Mouse (Mus musculus) megakaryocyte progenitor cell, adult 5-6 weeks (primary cell): Measurements from ENCODE around the gene Fbp1. TPM values are rescaled to one million over a fixed set of nuclear protein-coding genes. Genes with fewer than 3 reads are reported as not detected.
"Not testable (repeated sequence)": the region's sequence is repeated elsewhere in the genome, so short reads cannot be mapped to it uniquely, and the experiment has no call there.

ENCODE experiments used
- ATAC-seq: replicated peaks from 2 replicates; pipeline ENCODE4 v1.8.0; 2016; ENCODE audit warnings: mild to moderate bottlenecking, moderate TSS enrichment, inconsistent platforms; ENCODE audit not compliant: poor library complexity
- total RNA-seq, 2 experiments: library from RNA; stranded (forward) in 1 of 2; stranded (reverse) in 1 of 2; fragments of 157-497, 149-512 nt in 1 of 2; fragments of 200-1000 nt in 1 of 2; gene quantifications; 2 replicates each; pipeline versions ENCODE4 v1.2.3 to v1.2.4; 2015 to 2017

Fbp1 gene
- total RNA-seq (2015) (10.5 and 13.8 TPM in 2 replicates), total RNA-seq (2017) (10.5 and 19.5 TPM in 2 replicates)

DNA sequence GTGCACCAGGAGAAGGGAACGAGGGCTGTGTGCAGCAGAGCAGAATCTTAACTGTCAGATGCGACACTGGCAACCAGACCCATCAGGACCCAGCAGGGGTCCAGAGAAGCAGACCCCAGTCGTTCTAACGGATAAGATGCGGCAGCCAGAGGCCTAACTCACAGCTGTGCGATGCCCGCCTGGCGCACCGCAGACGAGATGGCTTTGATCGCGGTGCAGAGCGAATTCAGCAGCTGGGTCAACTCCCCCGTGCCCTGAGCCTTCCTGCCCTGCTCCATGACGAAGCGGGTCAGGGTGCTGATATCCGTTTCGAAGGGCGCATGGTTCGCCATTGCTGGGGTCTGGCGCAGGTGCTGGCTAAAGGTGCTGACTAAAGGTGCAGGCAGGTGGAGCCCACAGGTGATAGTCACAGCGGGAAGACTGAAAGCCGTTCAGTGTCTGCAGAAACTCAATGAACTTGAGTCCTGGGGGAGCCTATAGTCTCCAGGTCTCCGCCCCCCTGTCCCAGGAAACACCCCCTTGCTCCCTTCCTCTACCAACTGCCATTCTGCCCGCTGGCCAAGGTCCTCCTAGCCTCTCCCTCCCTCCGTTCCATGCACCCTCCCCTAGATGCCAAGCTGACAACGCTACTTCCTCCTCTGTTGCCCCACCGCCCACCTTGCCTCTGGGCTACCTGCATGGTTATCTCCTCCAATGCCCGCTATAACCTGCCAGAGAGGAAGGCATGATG lies at the start of gene Fbp1:
Fbp1 (minus strand) TSS at position 571 of the 730 bp plus-strand sequence.
- peak; percentile 96 for ATAC-seq

DNA sequence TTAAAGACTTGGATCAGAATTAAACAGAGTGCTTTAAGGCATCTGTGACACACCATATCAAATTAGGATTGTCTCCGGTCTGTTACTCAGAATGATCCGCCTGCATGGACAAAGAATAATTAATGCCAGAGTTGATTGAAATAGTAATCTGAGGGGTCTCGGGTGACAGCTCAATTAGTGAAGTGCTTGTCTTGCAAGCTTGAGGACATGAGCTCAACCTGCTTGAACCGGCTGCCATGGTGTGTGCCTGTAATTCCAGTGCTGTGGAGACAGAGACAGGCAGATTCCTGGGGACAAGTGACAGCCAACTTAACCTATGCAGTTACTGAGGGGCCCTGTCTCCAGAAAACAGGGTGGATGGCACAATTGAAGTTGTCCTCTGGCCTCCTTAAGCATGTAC lies 44.4 kb upstream of the Fbp1 start:
- ATAC-seq = no peak

DNA sequence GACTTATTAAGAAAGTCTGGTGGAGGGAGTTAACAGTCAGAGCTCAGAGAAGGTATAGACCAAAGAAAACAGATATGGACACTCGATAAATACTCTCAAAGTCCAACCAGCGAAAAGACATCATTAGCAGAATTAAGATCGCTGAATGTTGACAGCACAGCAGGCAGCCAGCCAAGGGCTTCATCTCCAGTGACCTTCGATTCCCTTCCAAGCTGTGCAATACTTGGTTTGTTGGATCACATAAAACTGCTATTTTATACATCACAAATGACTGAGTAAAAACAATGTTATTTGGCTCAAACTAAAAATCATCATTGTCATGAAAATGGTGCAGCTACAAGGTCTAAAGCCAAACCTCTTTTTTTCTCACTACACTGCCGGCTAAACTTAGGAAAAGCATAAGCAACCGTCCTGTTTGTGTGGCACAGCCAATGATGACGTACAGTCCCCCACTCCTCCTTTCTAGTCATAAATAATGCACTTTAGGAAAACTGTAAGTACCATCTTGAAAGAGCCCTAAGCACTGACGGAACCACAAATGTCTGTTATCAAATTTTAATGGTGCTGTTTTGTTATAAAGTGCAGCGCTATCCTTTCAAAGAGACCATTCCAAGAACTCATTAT lies 41.8 kb upstream of the Fbp1 start:
- ATAC-seq = no peak

DNA sequence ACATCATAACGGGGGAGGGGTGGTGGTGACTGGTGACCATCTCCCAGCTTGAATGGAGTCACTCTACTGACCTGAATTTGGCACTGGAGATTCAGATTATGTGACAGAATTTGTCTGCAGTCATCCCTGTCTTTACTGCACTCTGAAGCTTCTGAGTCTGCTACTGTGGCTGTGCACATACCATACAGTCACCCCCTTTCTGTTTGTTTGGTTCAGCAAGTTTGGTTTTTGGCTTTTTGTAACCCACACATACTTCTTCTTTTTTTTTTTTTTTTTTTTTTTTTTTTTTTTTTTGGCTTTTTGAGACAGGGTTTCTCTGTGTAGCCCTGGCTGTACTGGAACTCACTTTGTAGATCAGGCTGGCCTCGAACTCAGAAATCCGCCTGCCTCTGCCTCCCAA lies 41.1 kb upstream of the Fbp1 start:
- ATAC-seq = not testable (repeated sequence)

DNA sequence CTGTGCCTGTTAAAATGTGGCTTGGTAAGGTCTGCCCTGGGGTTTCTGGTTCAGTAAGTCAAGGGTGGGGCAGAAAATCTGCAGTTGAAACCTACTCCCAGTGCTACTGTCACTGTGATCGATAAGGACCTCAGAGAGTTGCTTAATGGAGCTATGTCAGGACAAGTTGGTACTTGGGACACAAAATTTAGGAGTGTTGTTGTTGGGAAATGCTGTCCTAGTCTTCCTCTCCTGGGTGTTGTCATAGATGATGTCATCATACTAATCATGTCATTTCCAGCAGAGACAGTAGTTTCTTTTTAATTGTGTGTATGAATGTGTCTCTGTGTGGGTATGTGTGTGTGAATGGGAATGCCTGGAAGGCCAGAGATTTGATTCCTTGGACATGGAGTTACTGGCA lies 39.4 kb upstream of the Fbp1 start:
- peak; percentile 40 for ATAC-seq

DNA sequence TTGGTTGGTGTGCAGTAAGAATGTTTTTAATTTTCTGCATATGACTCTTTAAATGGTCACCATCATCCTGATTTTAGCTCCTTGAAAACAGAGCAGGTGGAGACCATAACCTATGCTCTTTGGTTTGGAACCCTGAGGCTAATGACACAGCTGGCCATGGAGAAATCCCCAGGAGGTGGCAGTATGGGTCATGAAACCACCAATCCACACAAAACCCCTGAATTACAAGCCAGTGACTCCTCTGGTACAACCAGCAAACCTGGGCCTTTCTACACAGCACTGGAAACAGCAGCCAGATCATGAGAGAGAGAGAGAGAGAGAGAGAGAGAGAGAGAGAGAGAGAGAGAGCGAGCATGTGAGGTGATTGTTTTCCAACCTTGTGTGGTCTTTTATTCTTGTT lies 38.4 kb upstream of the Fbp1 start:
- peak; percentile 96 for ATAC-seq

DNA sequence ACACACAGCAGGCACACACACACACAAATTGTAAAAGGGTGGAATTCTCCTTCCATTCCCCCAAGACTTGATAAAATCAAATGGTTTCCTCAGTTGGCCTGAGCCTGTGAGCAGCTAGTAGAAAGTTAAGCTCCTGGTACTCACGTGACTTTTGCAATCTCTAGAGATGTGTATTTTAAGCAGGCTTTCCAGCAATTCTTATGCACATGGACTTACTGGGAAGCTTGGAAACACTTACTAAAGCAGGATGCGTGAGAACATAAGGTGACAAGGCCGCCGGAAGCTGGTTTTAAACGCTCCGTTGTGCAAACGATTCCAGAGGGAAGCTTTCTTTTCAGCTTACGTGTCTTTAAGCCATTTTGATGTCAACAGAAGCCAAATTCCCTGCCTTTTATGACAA lies 35.1 kb upstream of the Fbp1 start:
- no peak for ATAC-seq

DNA sequence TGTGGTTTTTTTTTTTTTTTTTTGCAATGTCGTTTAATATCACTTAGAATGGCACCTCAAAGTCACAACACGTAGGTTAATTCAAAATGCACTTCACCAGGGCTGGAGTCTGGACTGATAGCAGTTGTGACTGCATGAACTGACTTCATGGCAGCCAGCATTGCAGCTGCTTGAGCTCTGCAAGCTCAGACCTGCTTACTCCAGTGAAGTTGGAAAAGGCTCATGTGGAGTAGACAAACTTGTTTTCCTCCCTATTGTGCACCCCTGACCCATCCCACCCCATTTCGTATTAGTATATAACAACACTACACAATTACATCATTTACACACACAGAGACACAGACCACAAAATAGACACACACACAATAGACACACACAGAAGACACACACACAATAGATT lies 34.6 kb upstream of the Fbp1 start:
- ATAC-seq = no peak

DNA sequence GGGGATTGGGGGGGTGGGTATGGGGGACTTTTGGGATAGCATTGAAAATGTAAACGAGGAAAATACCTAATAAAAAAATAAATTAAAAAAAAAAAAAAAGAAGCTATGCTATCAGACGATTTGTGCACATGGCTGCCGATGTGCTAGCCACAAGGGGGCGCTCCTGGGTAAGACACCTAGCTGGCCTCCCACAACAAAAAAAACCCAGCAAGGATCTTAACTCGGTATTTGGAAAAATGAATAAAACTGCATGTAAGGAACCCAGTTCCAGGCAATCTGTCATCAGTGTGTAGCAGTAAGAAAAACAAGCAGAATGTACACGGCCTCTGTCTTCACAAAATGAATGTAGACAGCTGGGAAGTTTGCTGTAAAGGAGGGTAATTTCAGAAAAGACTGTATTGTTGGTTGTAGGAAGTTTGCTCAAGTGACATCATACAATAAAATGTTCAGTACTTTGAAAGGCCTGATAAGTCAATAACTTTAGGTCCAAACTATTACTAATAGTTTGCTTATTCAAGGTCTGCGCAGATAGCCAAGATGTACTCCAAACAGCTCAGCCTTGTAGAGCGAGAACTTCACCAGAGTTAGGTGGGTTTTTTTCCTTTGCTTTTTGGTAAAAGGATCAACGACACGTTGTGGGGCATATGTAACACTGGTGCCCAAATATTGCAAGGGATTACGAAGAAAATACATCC lies 31.7 kb upstream of the Fbp1 start:
- ATAC-seq = peak; percentile 90

DNA sequence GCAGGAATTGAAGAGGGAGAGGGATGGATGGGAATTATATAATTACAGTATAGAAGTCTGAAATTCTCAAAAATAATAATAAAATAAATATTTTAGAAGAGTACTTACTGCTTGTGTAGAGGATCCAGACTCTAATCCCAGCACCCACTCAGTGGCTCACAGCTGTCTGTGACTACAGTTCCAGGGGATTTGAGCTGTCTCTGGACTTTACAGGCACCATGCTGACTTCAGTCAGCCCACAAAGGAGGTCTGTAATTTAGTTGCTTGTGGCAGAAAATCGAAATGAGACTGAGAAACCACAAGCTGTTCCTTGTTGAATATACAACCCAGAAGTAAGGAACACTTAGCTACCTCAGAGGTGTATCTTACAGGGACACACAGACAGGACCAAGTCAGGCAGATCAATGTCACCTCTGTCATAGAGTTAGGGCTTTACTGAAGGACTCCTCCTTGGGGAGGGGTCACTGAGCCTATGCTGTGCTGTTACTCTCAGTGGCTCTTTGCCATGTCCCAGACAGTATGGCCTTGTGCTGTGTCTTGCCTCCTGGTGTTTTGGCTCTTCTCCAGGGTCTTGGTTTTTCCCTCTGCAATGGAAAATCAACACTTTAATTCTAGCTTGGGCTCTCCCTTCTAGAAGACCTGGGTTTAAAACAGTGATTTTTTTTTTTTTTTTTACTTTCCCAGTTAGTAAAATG lies 29.5 kb upstream of the Fbp1 start:
- ATAC-seq = no peak

DNA sequence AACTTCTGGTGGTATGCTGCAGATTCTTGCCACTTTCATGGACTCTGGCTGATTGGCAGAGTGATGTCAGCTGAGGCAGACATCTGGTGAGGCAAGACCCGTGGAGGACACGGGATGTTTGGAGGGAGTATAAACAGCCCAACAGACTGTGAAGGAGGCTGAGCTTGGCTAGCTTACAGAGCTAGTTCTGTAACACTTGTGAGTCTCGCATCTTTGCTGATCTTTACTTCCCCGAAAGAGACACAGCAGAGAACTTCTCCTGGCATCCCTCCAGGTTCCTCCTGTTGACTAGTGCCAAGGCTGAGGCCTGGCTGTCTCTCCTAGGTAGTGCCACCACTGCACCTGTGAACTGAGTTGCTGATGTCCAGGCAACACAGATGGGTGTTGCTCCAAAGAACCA lies 28.6 kb upstream of the Fbp1 start:
- 0 out of 2 replicates have a peak, but pooled peaks have one; percentile 14 for ATAC-seq

DNA sequence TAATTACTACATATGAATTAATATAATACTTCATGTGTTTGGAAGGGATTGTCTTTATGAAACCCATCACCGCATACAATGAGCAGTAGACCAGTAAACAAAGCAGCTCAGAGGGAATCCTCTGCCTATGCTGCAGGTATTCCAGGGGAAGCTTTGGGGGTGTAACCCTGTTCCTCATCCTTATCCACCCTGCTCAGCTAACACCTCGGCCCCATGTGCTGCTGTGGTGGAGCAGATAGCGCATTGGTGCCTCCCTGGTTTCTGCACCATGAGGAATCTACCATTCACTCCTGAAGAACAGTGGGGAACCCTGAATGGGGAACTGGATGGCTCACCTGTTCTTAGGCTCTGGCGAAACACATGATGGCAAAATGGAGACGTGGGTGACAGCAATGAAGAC lies 23.5 kb upstream of the Fbp1 start:
- no peak for ATAC-seq

DNA sequence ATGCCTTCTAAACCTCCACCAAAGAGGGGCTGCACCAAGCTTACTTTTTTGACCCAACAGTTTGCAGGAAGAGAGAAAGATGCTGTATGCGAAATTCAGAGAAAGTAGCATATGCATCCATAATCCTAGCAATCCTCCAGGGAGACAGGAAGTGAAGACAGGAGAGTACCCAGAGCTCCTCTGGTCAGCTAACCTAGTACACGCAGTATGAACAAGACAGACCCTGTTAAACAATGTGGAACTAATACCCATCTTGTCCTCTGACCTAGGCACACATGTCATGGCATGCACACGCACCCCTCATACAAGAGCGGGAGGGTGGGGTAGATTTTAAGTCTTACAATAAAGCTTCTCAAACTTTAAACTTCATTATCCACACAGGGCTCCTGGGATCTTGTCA lies 22.1 kb upstream of the Fbp1 start:
- ATAC-seq = no peak

DNA sequence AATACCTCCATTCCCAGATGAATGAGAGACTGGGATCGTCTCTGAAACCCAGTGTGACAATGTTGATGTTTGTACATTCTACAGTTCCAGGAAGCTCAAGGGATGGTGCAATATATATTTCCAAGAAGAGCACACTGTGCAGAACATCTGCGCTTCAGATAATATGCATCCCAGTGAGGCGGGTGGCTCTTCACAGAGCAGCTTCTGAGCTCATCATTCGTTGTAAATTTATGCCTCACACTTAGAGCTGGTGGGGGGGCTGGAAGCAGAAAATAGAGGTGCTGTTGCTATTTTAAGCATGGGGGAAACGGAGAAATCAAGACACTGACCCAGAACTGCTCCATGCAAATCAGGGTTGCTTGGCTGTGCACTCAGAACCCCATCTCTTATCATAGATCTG lies 21.7 kb upstream of the Fbp1 start:
- ATAC-seq = no peak

DNA sequence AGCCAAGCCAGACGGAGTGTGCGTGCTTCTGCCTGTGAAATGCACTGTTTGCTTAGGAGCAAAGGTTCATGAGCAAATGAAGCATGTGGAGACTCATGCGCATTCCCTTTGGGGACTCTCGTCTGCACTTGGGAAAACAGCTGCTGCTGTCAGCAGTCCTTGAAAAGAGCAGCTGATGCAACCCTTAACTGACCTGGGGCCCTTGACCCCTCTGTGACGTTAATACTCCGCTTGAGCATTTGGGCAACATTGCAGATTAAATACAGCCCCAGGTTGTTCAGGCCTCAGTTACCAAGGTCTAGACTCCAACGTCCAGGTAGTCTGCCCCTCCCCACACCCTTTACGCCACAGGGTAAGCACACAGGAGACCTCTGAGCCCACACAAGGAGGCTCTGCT lies 20.1 kb upstream of the Fbp1 start:
- ATAC-seq = no peak

DNA sequence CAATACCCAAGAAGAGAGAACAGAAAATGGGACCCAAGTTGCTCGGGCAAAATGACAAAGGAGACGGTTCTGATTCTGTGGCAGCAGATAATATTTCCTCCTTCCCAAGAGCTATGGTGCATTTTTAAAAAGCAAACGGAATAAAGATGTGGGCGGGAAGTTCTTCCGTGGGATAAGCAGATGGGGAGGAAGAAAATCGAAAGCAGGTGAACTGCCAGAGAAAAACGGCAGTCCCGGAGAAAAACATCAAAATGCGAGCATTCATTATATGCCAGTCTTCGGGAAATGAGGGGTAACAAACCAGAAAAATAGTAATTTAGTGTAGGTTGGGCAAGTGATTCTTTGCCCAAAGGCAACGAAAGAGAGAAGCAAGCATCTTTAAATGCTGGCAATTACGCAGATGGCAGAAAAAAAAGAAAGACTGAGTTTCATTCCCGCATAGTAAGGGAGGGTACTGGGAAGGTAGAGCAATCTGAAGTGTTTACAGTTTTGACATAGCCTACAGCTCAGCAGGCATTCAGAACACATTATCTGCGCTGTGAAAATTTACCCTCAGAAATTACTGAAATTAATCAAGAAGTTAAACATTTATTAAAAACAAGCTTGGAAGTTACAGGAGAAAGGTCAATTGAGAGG lies 19.6 kb upstream of the Fbp1 start:
- no peak for ATAC-seq

DNA sequence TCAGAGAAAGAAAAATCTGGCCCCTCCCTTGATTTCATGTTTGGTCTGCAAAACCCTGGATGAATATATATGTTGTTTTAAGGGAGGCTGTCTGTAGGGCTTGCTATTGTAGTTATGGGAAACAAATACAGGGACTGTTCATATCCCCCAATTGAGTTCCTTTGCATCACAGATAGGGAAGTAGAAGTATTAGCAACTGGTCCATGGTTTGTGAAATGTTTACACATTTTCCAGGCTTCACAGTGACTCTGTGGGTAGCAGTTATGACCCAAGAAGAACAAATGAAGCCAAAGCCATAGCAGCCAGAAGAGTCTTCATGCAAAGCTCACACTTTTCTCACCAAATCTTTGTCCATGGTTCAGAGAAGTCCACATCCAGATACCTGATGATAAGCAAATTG lies 13.1 kb upstream of the Fbp1 start:
- peak; percentile 50; the same call in 1 of the 2 replicates for ATAC-seq

DNA sequence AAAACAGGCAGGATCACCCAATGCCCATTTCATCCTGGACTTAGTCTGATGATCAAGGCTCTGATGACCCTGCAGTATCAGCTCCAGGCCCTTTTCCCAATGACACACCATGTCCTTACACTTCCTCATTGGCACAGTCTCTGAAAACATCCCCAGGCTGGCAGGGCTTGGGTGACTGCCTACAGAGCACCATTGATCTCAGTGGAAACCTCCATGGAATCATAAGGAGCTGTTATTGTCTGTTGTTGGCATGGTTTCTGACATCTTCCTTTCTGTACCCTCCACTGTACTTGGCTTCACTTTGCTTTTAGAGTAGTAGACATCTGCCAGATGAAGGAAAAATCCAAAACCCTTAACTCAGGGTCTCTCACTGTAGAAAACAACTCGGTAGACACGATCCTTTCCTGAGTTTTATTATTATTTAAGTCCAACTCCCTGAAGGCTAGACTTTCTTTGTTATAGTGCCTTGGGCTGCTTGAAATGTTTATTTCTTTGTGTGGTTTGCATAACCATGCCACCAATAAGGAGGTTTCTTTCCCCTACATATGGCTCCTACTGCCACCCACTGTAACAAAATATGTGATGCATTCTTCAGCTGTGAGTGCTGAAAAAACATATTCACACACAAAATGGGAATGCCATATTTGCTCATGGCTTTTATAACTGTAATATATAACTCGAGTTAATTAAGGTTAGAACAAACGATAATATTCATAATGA lies 10.0 kb upstream of the Fbp1 start:
- no peak for ATAC-seq

DNA sequence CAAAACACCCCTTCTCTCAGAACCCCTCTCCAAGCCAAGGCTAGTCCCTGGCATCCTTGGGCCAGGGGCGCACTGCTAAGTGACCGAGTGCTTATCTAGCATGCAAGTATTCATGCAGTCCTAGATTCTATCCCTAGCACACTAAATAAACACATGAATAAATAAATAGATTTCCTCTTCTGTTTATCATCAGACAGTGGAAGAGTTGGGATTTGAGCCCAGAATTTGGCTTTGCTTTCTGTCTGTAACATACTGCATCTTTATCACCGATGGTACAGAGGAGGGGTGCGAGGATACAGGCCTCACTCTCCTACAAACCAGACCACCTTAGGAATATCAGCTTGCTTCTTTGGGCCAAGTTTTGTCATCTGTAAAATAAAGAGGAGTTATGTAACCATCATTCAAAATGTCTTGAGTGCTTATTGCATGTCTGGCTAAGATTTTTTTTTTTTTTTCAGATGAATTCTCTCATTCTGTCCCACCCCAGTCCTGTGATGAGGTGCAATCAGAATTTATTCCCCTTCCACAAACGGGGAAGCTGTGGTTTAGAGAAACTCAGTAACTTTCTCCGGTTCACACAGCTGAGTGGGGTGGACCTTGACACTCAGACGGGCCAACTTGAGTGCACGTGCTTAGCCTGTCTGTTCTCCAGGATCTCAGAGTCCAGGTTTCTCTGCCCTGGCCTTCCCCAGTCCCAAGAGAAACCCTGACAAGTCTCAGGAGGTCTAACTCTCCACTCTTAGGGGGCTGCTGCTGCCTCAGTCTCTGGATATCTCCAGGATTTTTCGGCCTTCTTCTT lies 5.2 kb upstream of the Fbp1 start:
- ATAC-seq = peak; percentile 75

DNA sequence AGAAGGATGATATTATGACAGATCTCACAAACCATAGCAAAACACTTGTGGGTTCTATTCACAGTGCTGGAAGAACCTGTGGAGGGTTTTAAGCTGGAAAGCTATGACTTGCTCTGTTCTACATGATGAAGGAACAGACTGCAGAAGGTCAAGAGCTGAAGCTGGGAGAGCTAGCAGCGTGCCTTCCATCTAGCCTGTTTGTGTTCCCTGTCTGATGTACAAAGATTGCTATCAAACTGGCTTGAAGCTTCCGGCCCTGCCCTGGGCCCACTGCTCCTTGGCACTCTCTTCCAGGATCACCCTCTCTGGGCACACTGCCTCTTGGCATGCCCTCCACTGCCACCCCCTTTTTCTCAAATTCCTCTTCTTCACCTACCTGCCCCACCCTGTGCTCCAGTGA lies 1.2 kb upstream of the Fbp1 start:
- no peak for ATAC-seq
